Mouse (Mus musculus): ENCODE measurements at regions not wholly inside any gene's neighbourhood (a gene's known extent, or its start where the extent isn't known, plus 50 kb on each side); places are given as distances from the start of the nearest gene placed in this dataset.

DNA sequence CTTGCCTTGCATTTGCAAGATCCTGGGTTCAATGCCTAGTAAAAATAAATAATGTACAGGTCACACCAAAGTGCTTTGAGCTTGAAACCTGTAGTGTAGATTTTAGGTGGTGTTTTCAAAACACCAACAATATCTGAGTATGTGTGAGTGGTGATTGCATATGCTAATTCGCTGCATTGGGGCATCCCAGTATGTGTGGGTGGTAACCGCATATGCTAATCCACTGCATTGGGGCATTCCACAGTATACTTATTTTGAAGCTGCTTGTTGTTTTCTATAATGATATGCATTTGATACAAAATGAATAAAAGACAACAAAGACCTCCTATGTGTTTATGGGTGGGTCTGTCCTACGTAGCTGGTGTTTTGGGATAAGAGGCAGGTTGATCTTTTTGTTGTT is 285.9 kb downstream of the Irs2 start:
- no peak for DNase-seq
- intact Hi-C loops (cut with DNase I): loop anchor here (10.0 kb wide), 1 partner anchor 282 kb away; the partner anchor contains the start of gene Irs2

- DNase-seq: no peak
- intact Hi-C loops (cut with DNase I): loop anchor here (10.0 kb wide), 1 partner anchor 283 kb away; the partner anchor contains the start of gene Irs2
Measured at GRCm38 (mm10) chr8:10721146-10721862, 287.0 kb downstream of the Irs2 start.

GRCm38 (mm10) chr8:10720398-10720797 is 287.9 kb downstream of the Irs2 start:
- DNase-seq: no peak
- intact Hi-C loops (cut with DNase I): loop anchor here (10.0 kb wide), 1 partner anchor 284 kb away; the partner anchor contains the start of gene Irs2

DNA sequence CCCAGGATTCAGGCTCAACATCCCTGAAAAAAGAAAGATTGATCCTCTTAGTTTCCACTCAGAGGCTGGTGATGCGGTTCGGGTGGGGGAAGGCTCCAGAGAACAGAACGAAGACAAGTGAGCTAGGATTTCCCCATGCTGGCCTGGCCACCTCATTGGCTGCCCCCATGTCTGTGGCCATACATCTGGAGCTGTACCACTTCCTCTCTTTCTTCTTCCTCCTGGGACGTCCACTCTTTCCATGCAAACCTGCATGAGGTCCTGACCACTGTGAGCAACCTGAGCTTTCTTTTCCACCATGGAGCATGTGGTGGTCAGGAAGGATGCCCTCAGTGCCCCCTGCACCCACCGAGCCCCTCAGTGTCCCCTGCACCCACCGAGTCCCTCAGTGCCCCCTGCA is 288.8 kb downstream of the Irs2 start:
- no peak for DNase-seq

DNA sequence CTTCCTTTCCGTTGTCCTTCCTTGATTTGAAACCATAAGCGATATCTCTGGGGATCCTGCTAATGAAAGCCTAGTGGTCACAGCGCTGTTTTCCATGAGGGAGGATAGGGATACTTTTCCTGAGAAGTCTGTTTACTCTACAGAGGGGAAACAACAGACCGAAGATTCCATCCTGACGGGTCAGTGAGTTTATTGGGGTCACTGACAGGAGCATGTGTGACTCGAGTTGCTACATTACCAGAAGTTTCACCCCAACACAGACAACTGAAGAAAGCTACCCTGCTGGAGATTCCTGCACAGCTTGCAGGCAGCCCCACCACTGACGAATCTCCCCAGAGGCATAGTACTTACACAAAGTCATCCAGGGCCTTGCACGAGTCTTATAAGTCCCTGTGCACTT is 291.0 kb downstream of the Irs2 start:
- DNase-seq: no peak
- intact Hi-C loops (cut with DNase I): no loop called here

More for the DNA sequence above, 288.8 kb downstream of the Irs2 start:
- intact Hi-C loops (cut with DNase I): no loop called here

- intact Hi-C loops (cut with DNase I): no loop called here
- DNase-seq: no peak
Measured at GRCm38 (mm10) chr8:10716161-10716560, 292.1 kb downstream of the Irs2 start.

DNA sequence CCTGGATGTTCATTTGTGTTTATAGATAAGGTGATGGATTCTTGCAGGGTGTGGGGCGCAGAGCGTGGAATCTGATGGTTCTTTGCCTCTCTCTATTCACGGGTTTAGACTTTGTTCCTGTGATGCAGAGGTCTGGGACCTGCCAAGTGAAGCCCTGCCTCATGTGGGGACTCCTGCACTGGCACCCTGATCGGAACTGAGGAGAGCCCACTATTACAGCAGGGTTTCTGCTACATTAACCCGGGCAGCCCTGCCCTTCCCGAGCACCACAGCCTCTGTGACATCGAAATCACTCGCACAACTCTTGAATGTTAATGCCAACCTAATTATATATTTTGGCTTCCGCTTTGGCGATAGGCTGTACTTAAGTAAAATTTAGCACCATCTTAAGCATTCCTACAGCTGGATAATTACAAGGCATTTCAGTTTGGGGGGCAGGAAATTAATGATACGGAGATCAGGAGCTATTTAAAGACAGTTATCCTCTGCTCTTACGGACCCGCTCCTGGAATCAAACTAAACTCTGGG is 294.7 kb downstream of the Irs2 start:
- no peak for DNase-seq
- intact Hi-C loops (cut with DNase I): no loop called here

DNA sequence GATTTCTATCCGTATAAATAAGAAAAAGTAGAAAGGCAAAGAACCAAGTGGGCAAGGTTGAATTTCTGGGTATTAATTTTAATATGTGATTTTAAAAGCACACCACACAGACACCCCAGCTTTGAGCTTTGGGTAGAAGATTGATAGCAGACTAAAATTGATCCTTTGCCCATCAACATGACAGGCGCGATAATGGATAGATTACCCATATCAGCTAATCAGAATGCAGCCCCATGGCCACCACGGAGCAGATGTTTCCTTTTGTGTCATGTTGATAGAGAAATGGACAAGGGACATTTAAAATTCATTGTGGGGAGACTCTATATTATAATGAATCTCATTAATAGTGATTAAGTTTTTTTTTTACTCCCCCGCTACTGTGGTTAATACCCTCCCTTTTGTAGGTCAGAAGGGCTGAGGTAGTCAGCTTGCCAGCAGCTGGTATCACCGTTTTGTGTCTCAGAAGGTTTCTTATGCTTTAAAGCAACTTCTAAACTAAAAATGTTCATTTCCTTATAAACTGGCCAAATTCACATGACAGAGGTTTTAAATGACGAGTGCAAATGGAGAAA is 296.1 kb downstream of the Irs2 start:
- no peak for DNase-seq
- intact Hi-C loops (cut with DNase I): no loop called here

- no peak for DNase-seq
- intact Hi-C loops (cut with DNase I): no loop called here
Measured at GRCm38 (mm10) chr8:10711474-10711873, 296.8 kb downstream of the Irs2 start.

DNA sequence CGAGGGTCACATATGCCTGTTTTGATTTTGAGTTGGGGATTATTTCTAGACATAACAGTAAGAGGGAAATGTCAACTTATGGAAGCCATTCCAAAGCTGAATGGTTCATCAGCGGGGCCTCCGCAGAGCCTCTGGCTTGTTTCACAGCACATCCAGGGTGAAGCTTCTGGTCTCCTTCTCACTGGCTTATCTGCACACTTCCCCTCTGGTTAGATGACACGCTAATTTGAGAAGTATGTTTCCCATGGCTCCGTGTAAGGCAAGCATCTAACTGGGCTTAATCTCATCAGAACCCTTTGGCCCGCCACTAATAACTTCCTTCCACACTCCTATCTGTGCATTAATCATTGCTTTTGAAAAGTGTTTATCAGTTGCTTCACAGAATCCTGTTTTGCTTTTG is 299.7 kb downstream of the Irs2 start:
- intact Hi-C loops (cut with DNase I): no loop called here

GRCm38 (mm10) chr8:10707122-10707521 is 301.1 kb downstream of the Irs2 start:
- intact Hi-C loops (cut with DNase I): no loop called here

More for the DNA sequence above, 299.7 kb downstream of the Irs2 start:
- DNase-seq: no peak

GRCm38 (mm10) chr8:10705909-10706308 is 302.3 kb downstream of the Irs2 start:
- intact Hi-C loops (cut with DNase I): no loop called here
- DNase-seq: no peak

More at GRCm38 (mm10) chr8:10707122-10707521, 301.1 kb downstream of the Irs2 start:
- no peak for DNase-seq

DNA sequence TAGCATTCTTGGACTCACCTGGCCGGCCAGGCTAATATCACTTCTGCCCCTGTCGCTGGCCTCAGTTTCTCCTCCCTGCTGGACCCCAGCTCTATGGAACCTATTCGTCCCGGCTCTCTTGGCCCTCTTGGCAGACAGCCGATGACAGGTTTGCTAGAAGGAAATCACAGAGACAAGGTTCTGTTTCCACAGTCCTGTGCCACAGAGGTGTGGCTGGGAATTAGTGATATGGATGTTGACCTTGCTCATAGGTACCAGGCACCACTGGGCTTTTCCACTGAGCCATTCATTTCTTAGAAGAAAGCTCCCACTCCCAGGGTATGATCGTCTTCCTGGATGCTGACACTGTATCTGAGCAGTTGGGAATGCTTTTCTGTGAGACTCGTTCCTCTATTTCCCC is 305.5 kb downstream of the Irs2 start:
- no peak for DNase-seq
- intact Hi-C loops (cut with DNase I): no loop called here

- intact Hi-C loops (cut with DNase I): no loop called here
- no peak for DNase-seq
Measured at GRCm38 (mm10) chr8:10702248-10702647, 306.0 kb downstream of the Irs2 start.

DNA sequence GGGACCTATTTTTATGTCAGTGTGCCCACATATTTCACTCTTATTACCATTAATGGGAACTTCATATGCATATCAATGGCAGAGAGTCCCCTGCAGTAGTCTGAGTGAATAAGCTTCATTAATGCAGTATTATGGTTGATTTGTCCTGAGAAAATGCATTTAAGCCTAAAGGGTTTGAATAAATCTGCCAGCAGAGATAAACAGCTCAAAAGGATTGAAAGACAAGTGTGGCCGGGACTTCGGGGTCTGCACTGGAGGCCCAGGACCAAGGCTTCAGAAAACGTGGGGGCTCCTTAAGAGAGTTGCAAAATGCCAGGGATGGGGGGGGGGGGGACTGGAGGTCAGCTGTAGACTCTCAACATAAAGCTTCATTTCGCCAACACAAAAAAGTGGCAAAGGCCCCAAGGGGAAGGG is 306.6 kb downstream of the Irs2 start:
- intact Hi-C loops (cut with DNase I): no loop called here
- DNase-seq: no peak

GRCm38 (mm10) chr8:10701226-10701625 is 307.0 kb downstream of the Irs2 start:
- intact Hi-C loops (cut with DNase I): no loop called here
- DNase-seq: no peak

DNA sequence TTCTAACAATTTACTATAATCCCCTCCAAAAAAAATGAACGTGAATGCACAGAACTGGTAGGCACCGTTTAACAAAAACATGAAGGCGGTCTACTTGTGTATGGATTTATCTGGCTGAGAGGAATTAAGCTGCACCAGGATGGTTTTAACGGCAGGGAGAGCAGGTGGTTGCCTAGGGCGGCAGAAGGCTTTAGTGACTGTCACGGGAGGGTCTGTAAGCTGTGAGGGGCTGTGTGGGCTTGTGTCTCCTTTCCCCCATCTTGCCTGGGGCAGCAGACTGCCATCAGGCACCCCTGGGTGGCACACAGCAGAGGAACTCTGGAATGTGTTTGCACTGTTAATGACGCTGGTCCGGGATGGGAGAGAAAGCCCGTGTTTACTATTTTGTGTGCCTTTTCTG is 308.6 kb downstream of the Irs2 start:
- intact Hi-C loops (cut with DNase I): no loop called here
- DNase-seq: no peak

DNA sequence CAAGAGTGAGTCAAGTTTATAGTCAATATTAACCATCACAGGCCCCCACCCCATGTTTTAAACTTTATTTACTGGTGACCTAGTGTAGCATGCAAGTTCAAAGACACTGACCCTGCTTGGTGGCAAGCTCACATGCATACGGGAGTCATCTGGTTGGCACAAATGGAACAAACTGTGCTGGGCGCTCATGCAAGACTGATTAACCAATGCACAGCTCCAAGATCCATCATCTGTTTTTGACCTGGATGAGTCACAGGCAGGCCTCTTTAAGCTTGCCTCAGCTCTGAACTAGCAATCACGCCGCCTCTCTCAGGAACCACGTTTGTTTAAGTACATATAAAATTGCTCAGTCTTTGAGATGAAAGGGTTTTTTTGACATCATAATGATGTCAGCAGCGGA is 313.1 kb downstream of the Irs2 start:
- peak; percentile 36 for DNase-seq
- intact Hi-C loops (cut with DNase I): no loop called here

DNA sequence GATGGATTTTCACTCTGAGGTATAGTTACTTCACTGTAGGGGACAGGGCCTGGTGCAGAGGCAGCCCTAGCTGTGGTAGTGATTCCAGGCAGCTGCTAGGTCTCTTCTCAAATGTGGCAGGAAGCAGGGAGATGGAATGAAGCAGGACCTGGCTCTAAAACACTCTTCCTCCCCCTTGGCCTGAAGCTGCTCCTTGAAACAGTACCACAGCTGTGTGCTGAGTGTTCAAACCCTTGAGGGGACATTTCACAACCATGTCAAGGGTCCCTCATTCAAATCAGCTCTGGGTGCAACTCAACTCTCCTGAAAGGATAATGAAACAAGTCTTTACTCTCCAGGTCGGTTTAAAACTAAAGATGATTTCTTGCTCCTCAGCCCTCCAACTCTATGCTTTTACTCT is 317.6 kb downstream of the Irs2 start:
- DNase-seq: no peak
- intact Hi-C loops (cut with DNase I): no loop called here

DNA sequence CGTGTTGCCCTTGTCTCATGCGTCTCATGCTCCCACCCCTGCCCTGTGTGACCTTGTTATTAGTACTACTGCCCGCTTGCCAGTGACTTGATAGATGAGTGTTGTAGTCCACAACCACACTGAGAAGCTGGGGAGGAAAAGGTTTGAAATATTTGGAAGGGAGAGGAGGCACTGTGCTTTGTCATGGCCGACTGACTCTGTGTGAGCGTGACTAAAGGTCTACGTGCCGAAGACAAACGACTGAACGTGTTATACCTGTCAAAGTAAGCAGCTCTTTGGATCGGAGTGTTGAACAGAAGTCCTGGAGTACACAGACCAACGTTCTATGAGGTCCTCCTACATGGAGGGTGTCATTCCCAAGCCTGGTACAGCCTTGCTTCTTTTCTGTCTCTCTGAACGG is 318.4 kb downstream of the Irs2 start:
- intact Hi-C loops (cut with DNase I): no loop called here
- no peak for DNase-seq

DNA sequence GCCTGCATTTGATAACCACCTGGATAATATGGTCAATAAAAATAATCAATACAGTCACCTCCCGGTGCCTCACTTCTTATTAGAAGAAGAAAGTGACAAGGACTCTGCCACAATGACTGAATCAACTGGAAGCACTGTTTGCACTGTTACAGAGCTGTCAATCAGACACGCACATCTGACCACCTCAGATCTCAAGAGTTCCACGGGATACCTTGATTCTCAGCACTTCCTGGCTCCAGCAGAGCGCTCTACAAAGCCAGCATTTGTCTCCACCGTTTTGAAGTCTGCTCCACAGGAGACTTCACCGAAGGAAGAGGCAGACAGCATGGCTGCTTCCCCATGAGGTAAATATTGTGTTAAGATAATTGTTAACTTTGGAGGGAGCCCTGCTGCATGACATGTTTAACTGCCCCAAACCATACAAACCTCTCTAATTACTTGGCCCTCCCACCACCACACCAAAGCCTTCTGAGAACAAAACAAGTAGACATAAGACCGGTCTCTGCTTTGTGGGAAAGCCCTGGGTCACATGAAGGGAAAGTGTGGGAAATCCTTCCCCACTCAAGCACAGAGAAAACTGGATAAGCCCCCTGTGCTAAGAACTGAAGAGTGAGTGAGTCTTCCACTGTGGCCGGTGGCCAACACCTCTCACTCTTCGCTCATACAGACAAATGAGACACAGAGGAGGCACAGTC is 320.2 kb downstream of the Irs2 start:
- intact Hi-C loops (cut with DNase I): no loop called here
- no peak for DNase-seq

All from left cerebral cortex, postnatal 4 days (tissue).